Mouse (Mus musculus) testis, adult 2 months (tissue): ENCODE data around the gene Ramp2.

Experiments
- CTCF ChIP-seq: fragments of 200-500 bp; IDR thresholded peaks from 2 replicates; pipeline ENCODE4 v1.5.1; 2012; ENCODE audit warnings: low read depth, mild to moderate bottlenecking, inconsistent platforms, low read length, moderate library complexity; ENCODE audit not compliant: control insufficient read depth, insufficient read depth, insufficient replicate concordance
- POLR2A ChIP-seq: fragments of 200-500 bp; IDR thresholded peaks from 2 replicates; pipeline ENCODE4 v1.6.1; 2012; ENCODE audit warnings: low read depth, mild to moderate bottlenecking, inconsistent platforms, low read length, moderate library complexity; ENCODE audit not compliant: control insufficient read depth

GRCm38 (mm10) chr11:101229361-101229900 lies 16.4 kb upstream of the Ramp2 start:
- TF ChIP-seq CTCF (no peak), POLR2A (no peak)
